Mouse (Mus musculus) cortical plate, adult 2 months (tissue): ENCODE results near the gene Zkscan17.

ENCODE experiments used
- CTCF ChIP-seq: fragments of 200-500 bp; IDR thresholded peaks from 2 replicates; pipeline ENCODE4 v1.5.1; 2011; ENCODE audit warnings: mild to moderate bottlenecking, control low read depth, low read length; ENCODE audit not compliant: insufficient read depth; ENCODE audit errors: extremely low read depth
- POLR2A ChIP-seq: fragments of 200-500 bp; IDR thresholded peaks from 2 replicates; pipeline ENCODE4 v1.6.1; 2011; ENCODE audit warnings: mild to moderate bottlenecking, low read length, control low read depth; ENCODE audit not compliant: insufficient read depth; ENCODE audit errors: extremely low read depth

GRCm38 (mm10) chr11:59456891-59457290 lies 69.7 kb downstream of the Zkscan17 start:
- TF ChIP-seq POLR2A (no peak), CTCF (no peak)
